Mouse (Mus musculus) MEL (cell line): Measurements from ENCODE around the gene Best3.

Experiments used
- EP300 ChIP-seq, 2 experiments: IDR thresholded peaks; 2 replicates each; pipeline ENCODE4 v1.6.1; 2011; ENCODE audit warnings: improper control_type of control experiment in 2 of 2, low read length in 2 of 2, low read depth in 1 of 2, mild to moderate bottlenecking in 1 of 2
- USF2 ChIP-seq, 2 experiments: IDR thresholded peaks; 2 replicates each; pipeline ENCODE4 v1.6.1; 2011 to 2012; ENCODE audit warnings: improper control_type of control experiment in 2 of 2, low read length in 2 of 2, borderline replicate concordance in 1 of 2, inconsistent platforms in 1 of 2, low read depth in 1 of 2, mild to moderate bottlenecking in 1 of 2; ENCODE audit not compliant: insufficient read depth in 1 of 2

DNA sequence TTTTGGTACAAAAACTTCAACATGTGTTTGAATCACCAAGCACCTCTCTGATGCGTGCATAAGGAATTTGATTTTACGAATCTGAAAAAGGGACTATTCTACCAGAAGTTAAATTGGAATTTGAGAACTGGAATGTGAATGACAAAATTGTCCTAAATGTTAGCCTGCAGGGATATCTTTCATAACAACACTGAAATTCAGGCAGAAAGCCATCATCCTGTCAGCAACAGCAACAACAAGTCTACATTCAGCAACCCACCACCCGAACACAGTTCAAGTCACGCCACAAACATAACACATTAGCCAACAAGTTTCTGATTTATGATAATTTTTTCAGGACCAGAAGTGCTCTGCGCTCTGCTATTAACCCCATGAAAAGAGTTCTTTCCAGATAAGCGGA lies 30.9 kb upstream of the Best3 start:
- TF ChIP-seq EP300 (IDR thresholded peaks at IDR 0.05; ENCODE audit: low read depth in 1 of 2, low read length in 2 of 2) (no peak), USF2 (IDR thresholded peaks at IDR 0.05; ENCODE audit: borderline replicate concordance in 1 of 2, insufficient read depth in 1 of 2, low read depth in 1 of 2, low read length in 2 of 2) (no peak)
